26 mouse cellular contexts compared by ENCODE assay signal in genomic region chr8:80663476-80663875, GRCm38 (mm10). TPM values are rescaled to one million over a fixed set of nuclear protein-coding genes. Genes with fewer than 3 reads are reported as not detected.
DNase-seq lines count a peak whose midpoint lies in the region; ATAC-seq and TF ChIP-seq lines count a peak whose summit lies in the region.
"Had no signal": no experiment of that assay in that cellular context is flagged by ENCODE, and none has a peak within 500 bp of the region (broad histone marks: within the 10 kb centered on the region; RNA-seq: fewer than 3 reads in every experiment).

No protein-coding gene starts in this region.

- peak; percentile 69 for DNase-seq in MEL (ENCODE audit: low read depth, low spot score)
- no peak for DNase-seq in left cerebral cortex, adult 2 months (ENCODE audit: extremely low spot score in 1 of 2, low spot score in 2 of 2)
- DNase-seq in lung, postnatal 25 days (ENCODE audit: low spot score) = no peak
- DNase-seq: adrenal gland, adult 2 months; adrenal gland, postnatal 14 days; cerebellum, adult 11 months; cerebellum, adult 2 months; cerebellum, adult 9-11 months; cerebellum, postnatal 25 days; embryo, embryonic 11 days; gastrocnemius, postnatal 10 days; gastrocnemius, postnatal 36 days; heart, adult 2 months had no signal

- no peaks in the 10 kb centered on the region for H3K79me2 ChIP-seq in MEL (ENCODE audit: control insufficient read depth, insufficient read depth, low read length, poor library complexity)

- no peak for TF ChIP-seq POLR2A in MEL (IDR thresholded peaks at IDR 0.05; ENCODE audit: control insufficient read depth in 1 of 2, insufficient read depth in 1 of 2, low read depth in 1 of 2, low read length in 2 of 2, poor library complexity in 1 of 2)

- H3K9ac ChIP-seq in MEL (ENCODE audit: control insufficient read depth, low read depth, low read length, poor library complexity, severe bottlenecking) = no peak overlapping the region
- no peak overlapping the region for H3K9ac ChIP-seq in hindbrain, embryonic 12.5 days
- H3K9ac ChIP-seq: embryonic facial prominence, embryonic 13.5 days; forebrain, embryonic 13.5 days; hindbrain, embryonic 15.5 days had no signal

- TF ChIP-seq CTCF in MEL (IDR thresholded peaks at IDR 0.05 in 2 of 3, conservative IDR thresholded peaks at IDR 0.05 in 1 of 3; ENCODE audit: control insufficient read depth in 1 of 3, insufficient read depth in 1 of 3, low read depth in 2 of 3, low read length in 3 of 3, poor library complexity in 1 of 3, severe bottlenecking in 1 of 3) = no peak
- no peak for TF ChIP-seq CTCF in left cerebral cortex, adult 2 months (IDR thresholded peaks at IDR 0.05)

- H3K27me3 ChIP-seq in MEL (ENCODE audit: control insufficient read depth in 1 of 2, insufficient read depth in 2 of 2, low read length in 2 of 2) = no peaks in the 10 kb centered on the region
- H3K27me3 ChIP-seq in hindbrain, embryonic 12.5 days = no peaks in the 10 kb centered on the region
- H3K27me3 ChIP-seq: embryonic facial prominence, embryonic 13.5 days; forebrain, embryonic 13.5 days; hindbrain, embryonic 15.5 days had no signal

- H3K4me3 ChIP-seq in MEL (ENCODE audit: control insufficient read depth in 1 of 2, insufficient read depth in 1 of 2, low read depth in 2 of 2, low read length in 2 of 2) = 0 out of 4 replicates have a peak overlapping the region, but pooled peaks of 1 of the 2 experiments have one; percentile 17
- H3K4me3 ChIP-seq in left cerebral cortex, adult 2 months = no peak overlapping the region
- H3K4me3 ChIP-seq in hindbrain, embryonic 12.5 days = no peak overlapping the region
- H3K4me3 ChIP-seq: embryonic facial prominence, embryonic 10.5 days; embryonic facial prominence, embryonic 13.5 days; erythroblast, embryonic 14.5 days; forebrain, embryonic 13.5 days; heart, adult 2 months; hindbrain, embryonic 15.5 days had no signal

- H3K36me3 ChIP-seq in MEL (ENCODE audit: control insufficient read depth in 1 of 2, insufficient read depth in 2 of 2, low read length in 2 of 2) = peaks cover 0 to 33% of the 10 kb centered on the region in 2 experiments; a peak in 2 of 4 replicates
- no peaks in the 10 kb centered on the region for H3K36me3 ChIP-seq in hindbrain, embryonic 12.5 days
- H3K36me3 ChIP-seq: embryonic facial prominence, embryonic 10.5 days; embryonic facial prominence, embryonic 13.5 days; hindbrain, embryonic 15.5 days had no signal

- peak overlapping the region; percentile 58 for H3K27ac ChIP-seq in MEL (ENCODE audit: control insufficient read depth, low read depth, low read length)
- no peak overlapping the region for H3K27ac ChIP-seq in left cerebral cortex, adult 2 months
- no peak overlapping the region for H3K27ac ChIP-seq in hindbrain, embryonic 12.5 days
- H3K27ac ChIP-seq: embryonic facial prominence, embryonic 10.5 days; embryonic facial prominence, embryonic 13.5 days; forebrain, embryonic 13.5 days; heart, adult 2 months; hindbrain, embryonic 15.5 days had no signal

- H3K4me2 ChIP-seq in hindbrain, embryonic 12.5 days (replicated peaks) = no peak overlapping the region
- H3K4me2 ChIP-seq: embryonic facial prominence, embryonic 13.5 days; forebrain, embryonic 13.5 days; heart, embryonic 11.5 days; hindbrain, embryonic 15.5 days had no signal

- peak; percentile 96 to 97 for TF ChIP-seq EP300 in MEL (IDR thresholded peaks at IDR 0.05; ENCODE audit: low read depth in 1 of 2, low read length in 2 of 2)

- no peak for TF ChIP-seq RAD21 in MEL (IDR thresholded peaks at IDR 0.05; ENCODE audit: low read depth, low read length)

- H3K4me1 ChIP-seq in MEL (ENCODE audit: control insufficient read depth in 1 of 2, insufficient read depth in 2 of 2, low read length in 2 of 2) = peaks cover 19 to 29% of the 10 kb centered on the region in 2 experiments
- H3K4me1 ChIP-seq in hindbrain, embryonic 12.5 days = no peaks in the 10 kb centered on the region
- H3K4me1 ChIP-seq: embryonic facial prominence, embryonic 10.5 days; embryonic facial prominence, embryonic 13.5 days; forebrain, embryonic 13.5 days; hindbrain, embryonic 15.5 days had no signal

- peak; percentile 87 for ATAC-seq in common myeloid progenitor, adult 5-6 weeks (replicated peaks; ENCODE audit: low read depth, poor library complexity, severe bottlenecking)
- peak; percentile 38 for ATAC-seq in megakaryocyte progenitor cell, adult 5-6 weeks (replicated peaks; ENCODE audit: poor library complexity)
- ATAC-seq in hindbrain, embryonic 12.5 days (ENCODE audit: low FRiP score) = no peak
- ATAC-seq: forebrain, embryonic 13.5 days; forebrain, embryonic 16.5 days had no signal

- intact Hi-C loops in left cerebral cortex, adult 2 months (cut with DNase I) = no loop called here

- no peaks in the 10 kb centered on the region for H3K9me3 ChIP-seq in MEL (replicated peaks; ENCODE audit: insufficient read depth, low read length)
- H3K9me3 ChIP-seq in hindbrain, embryonic 12.5 days (replicated peaks) = no peaks in the 10 kb centered on the region
- H3K9me3 ChIP-seq: embryonic facial prominence, embryonic 10.5 days; embryonic facial prominence, embryonic 13.5 days; forebrain, embryonic 13.5 days; hindbrain, embryonic 15.5 days had no signal

- 79% methylated on average over 3 of the region's 3 CpGs for WGBS in hindbrain, embryonic 12.5 days

TF ChIP-seq in MEL, 35 proteins besides CTCF, POLR2A, EP300 and RAD21:
- TF ChIP-seq NRF1 (IDR thresholded peaks at IDR 0.05; ENCODE audit: insufficient read depth, low read depth, low read length, poor library complexity, severe bottlenecking) (no peak), CHD2 (IDR thresholded peaks at IDR 0.05; ENCODE audit: low read length) (no peak), RCOR1 (IDR thresholded peaks at IDR 0.05; ENCODE audit: low read depth, low read length) (peak; percentile 84), SIN3A (IDR thresholded peaks at IDR 0.05; ENCODE audit: low read length) (peak; percentile 76), TAL1 (IDR thresholded peaks at IDR 0.05; ENCODE audit: low read length) (peak; percentile 86), USF1 (IDR thresholded peaks at IDR 0.05; ENCODE audit: low read depth, low read length) (no peak), UBTF (IDR thresholded peaks at IDR 0.05; ENCODE audit: borderline replicate concordance, insufficient read depth, low read depth, low read length) (no peak), KAT2A (conservative IDR thresholded peaks at IDR 0.05; ENCODE audit: low read depth, low read length) (no peak), ELF1 (IDR thresholded peaks at IDR 0.05; ENCODE audit: low read depth, low read length) (no peak), MAZ (IDR thresholded peaks at IDR 0.05; ENCODE audit: low read depth, low read length) (no peak), JUND (IDR thresholded peaks at IDR 0.05; ENCODE audit: low read depth, low read length) (no peak), MYB (IDR thresholded peaks at IDR 0.05; ENCODE audit: low read depth, low read length) (no peak), TCF12 (IDR thresholded peaks at IDR 0.05; ENCODE audit: low read depth, low read length) (peak; percentile 98), USF2 (IDR thresholded peaks at IDR 0.05; ENCODE audit: borderline replicate concordance in 1 of 2, insufficient read depth in 1 of 2, low read depth in 1 of 2, low read length in 2 of 2) (no peak), ZNF384 (IDR thresholded peaks at IDR 0.05; ENCODE audit: low read depth, low read length) (peak; percentile 61), TBP (IDR thresholded peaks at IDR 0.05; ENCODE audit: low read depth, low read length) (no peak), GATA1 (IDR thresholded peaks at IDR 0.05; ENCODE audit: low read depth, low read length) (peak; percentile 94), SMC3 (IDR thresholded peaks at IDR 0.05; ENCODE audit: low read depth, low read length) (no peak), MXI1 (IDR thresholded peaks at IDR 0.05; ENCODE audit: low read depth, low read length) (no peak), ETS1 (IDR thresholded peaks at IDR 0.05; ENCODE audit: low read depth, low read length) (peak; percentile 99), MYC (IDR thresholded peaks at IDR 0.05; ENCODE audit: low read depth, low read length) (no peak), E2F4 (IDR thresholded peaks at IDR 0.05; ENCODE audit: borderline replicate concordance, low read depth, low read length) (no peak), ZKSCAN1 (IDR thresholded peaks at IDR 0.05; ENCODE audit: low read depth, low read length) (no peak), MAFK (IDR thresholded peaks at IDR 0.05; ENCODE audit: borderline replicate concordance, low read depth, low read length) (peak; percentile 66; the same call in 1 of the 2 replicates), CHD1 (IDR thresholded peaks at IDR 0.05; ENCODE audit: low read depth, low read length) (no peak)

RNA-seq across cellular contexts. Expression of gene Frem3, which starts 52.6 kb away (rescaled TPM):
- under 0.01 TPM in 1 of 2 replicates, not detected in the other for total RNA-seq in MEL (2012; rRNA removed)
- polyA plus RNA-seq in MEL (2012; ENCODE audit: insufficient read depth in 1 of 2, insufficient read length in 2 of 2, low read depth in 1 of 2, low replicate concordance in 2 of 2, missing spikeins in 1 of 2) = not detected
- not detected in 2 replicates for total RNA-seq in common myeloid progenitor, adult 5-6 weeks (2017)
- total RNA-seq in megakaryocyte progenitor cell, adult 5-6 weeks (2015) = 0.02 TPM in 1 of 2 replicates, not detected in the other
- not detected in 2 replicates for total RNA-seq in megakaryocyte progenitor cell, adult 5-6 weeks (2017)
- under 1 TPM; 0.14 to 0.54 TPM for total RNA-seq in left cerebral cortex, adult 2 months (2021)
- not detected in 2 replicates for polyA plus RNA-seq in hindbrain, embryonic 12.5 days (2016; fragmentation: Nextera tagmentation; extraction: Ambion mirVana)
- total RNA-seq: adrenal gland, adult 2 months; adrenal gland, postnatal 14 days; ES-E14; gastrocnemius, adult 18-20 months; gastrocnemius, postnatal 10 days; gastrocnemius, postnatal 36 days; granulocyte monocyte progenitor cell, adult 5-6 weeks had no signal
- polyA plus RNA-seq: adrenal gland, adult 2 months; embryonic facial prominence, embryonic 10.5 days; erythroblast, embryonic 14.5 days; forebrain, embryonic 13.5 days; heart, adult 2 months had no signal
